Mouse (Mus musculus): ENCODE results near the gene Dguok.

Dguok gene

GRCm38 (mm10) chr6:83506258-83507167 lies at the start of gene Dguok:
Gene Dguok, minus strand, starts transcription at chr6:83506969.
- peak; percentile 95 for DNase-seq (ENCODE audit: low spot score)

GRCm38 (mm10) chr6:83555972-83556371 lies 49.2 kb upstream of the Dguok start:
- DNase-seq (ENCODE audit: low spot score), result no peak

- DNase-seq (ENCODE audit: low spot score), result no peak
Measured at GRCm38 (mm10) chr6:83548346-83548745, 41.6 kb upstream of the Dguok start.

GRCm38 (mm10) chr6:83545778-83546177 lies 39.0 kb upstream of the Dguok start:
- DNase-seq (ENCODE audit: low spot score), result no peak

GRCm38 (mm10) chr6:83541756-83542456 lies 35.1 kb upstream of the Dguok start:
- DNase-seq (ENCODE audit: low spot score), result no peak

GRCm38 (mm10) chr6:83540017-83540416 lies 33.2 kb upstream of the Dguok start:
- no peak for DNase-seq (ENCODE audit: low spot score)

- no peak for DNase-seq (ENCODE audit: low spot score)
Measured at GRCm38 (mm10) chr6:83536795-83537059, 30.0 kb upstream of the Dguok start.

- no peak for DNase-seq (ENCODE audit: low spot score)
Measured at GRCm38 (mm10) chr6:83536028-83536794, 29.4 kb upstream of the Dguok start, which contains the start of gene Actg2. Gene Actg2, minus strand, starts transcription at chr6:83536265.

- no peak for DNase-seq (ENCODE audit: low spot score)
Measured at GRCm38 (mm10) chr6:83532608-83533007, 25.8 kb upstream of the Dguok start.

GRCm38 (mm10) chr6:83523194-83523593 lies 16.4 kb upstream of the Dguok start:
- DNase-seq (ENCODE audit: low spot score), result no peak

- DNase-seq (ENCODE audit: low spot score), result peak; percentile 28
Measured at GRCm38 (mm10) chr6:83521784-83522183, 15.0 kb upstream of the Dguok start.

- DNase-seq (ENCODE audit: low spot score), result no peak
Measured at GRCm38 (mm10) chr6:83518637-83519036, 11.9 kb upstream of the Dguok start.

GRCm38 (mm10) chr6:83515172-83515571 lies 8.4 kb upstream of the Dguok start:
- no peak for DNase-seq (ENCODE audit: low spot score)

GRCm38 (mm10) chr6:83512495-83512894 lies 5.7 kb upstream of the Dguok start:
- DNase-seq (ENCODE audit: low spot score), result no peak

- no peak for DNase-seq (ENCODE audit: low spot score)
Measured at GRCm38 (mm10) chr6:83510210-83510609, 3.4 kb upstream of the Dguok start.

- DNase-seq (ENCODE audit: low spot score), result no peak
Measured at GRCm38 (mm10) chr6:83509442-83509841, 2.7 kb upstream of the Dguok start.

- no peak for DNase-seq (ENCODE audit: low spot score)
Measured at GRCm38 (mm10) chr6:83507168-83507546, 388 bp upstream of the Dguok start.

GRCm38 (mm10) chr6:83505554-83505953 lies 1.2 kb downstream of the Dguok start:
- no peak for DNase-seq (ENCODE audit: low spot score)

- DNase-seq (ENCODE audit: low spot score), result no peak
Measured at GRCm38 (mm10) chr6:83503361-83503760, 3.4 kb downstream of the Dguok start.

GRCm38 (mm10) chr6:83502656-83503055 lies 4.1 kb downstream of the Dguok start:
- no peak for DNase-seq (ENCODE audit: low spot score)

- no peak for DNase-seq (ENCODE audit: low spot score)
Measured at GRCm38 (mm10) chr6:83501524-83502310, 5.1 kb downstream of the Dguok start.

- DNase-seq (ENCODE audit: low spot score), result no peak
Measured at GRCm38 (mm10) chr6:83500462-83500861, 6.3 kb downstream of the Dguok start.

Data from ovary, postnatal 36 days (tissue).